Mouse (Mus musculus): Measurements from ENCODE around the gene Ywhae. TPM values are rescaled to one million over a fixed set of nuclear protein-coding genes. Genes with fewer than 3 reads are reported as not detected.

Gene Ywhae
- total RNA-seq, 2 experiments from 2014 or later, result 639 to 647 TPM

DNA sequence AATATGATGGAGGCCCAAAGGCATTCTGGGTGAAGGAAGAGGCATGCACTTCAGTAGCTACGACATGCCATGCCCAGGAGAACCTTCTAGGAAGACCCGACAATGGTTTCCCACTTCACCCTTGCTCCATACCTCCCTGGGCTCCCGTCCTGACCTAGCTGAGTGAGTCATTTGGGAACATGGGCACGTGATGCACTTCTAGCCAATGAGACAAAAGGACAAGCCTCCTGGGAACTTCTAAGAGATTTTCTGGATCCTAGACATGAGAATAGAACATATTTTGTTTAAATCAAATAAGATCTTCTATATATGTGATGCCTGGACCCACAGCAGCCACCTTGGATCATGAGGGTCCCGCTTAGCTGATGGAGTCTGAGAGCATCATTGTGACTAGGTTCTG is 59.9 kb downstream of the Ywhae start:
- DNase-seq (ENCODE audit: low spot score in 2 of 2), result no peak

DNA sequence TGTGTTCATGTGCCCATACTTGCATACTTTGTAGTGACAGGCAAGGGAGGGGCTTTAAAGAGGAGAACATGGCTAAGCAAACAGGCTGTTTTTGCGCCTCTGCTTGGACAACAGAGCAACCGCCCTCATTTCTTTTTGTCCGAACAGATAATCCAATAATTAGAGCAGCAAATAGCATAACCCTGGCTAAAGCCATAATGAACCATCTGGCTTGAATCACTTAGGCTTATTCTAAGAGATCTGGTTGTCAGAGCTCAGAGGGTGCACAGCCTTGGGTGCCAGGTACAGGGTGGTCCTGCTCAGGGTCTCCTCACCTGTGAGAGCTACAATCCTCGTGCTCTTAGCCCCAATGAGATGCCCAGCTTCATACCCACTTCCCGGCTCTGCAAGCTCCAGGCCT is 60.7 kb downstream of the Ywhae start:
- DNase-seq (ENCODE audit: low spot score in 2 of 2), result no peak

DNA sequence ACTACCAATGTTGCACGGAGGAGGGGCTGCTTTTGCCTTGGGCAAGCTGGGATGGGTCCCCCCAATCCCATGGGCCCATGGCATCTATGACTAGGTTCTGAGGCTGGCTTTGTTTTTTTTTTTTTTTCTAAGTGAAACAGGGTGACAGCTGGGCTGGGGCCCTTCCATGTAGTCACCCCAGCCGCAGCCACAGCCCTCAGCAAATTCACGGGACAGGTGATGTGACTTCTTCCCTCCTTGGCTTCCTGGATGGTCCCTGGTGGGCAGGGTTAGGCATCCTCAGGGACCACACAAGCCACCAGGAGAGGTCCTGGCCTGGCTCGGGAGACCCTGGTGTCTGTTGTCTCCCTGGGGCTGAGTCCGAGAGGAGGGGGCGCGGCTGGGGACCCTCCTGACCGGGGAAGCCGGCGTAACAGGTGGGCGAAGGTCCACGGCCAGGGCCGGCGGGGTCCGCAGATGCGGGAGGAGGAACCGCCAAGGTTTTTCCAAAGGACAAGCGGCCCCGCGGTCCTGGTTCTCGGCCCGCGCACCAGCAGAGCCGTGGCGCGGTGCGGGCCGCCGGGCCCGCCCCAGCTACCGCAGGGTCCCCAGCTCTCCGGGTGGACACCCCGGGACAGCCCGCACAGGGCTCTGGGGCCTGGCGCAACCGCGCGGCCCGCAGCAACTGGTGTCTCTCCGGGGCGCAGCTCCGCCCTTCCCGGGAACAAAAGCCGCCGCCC is 62.1 kb downstream of the Ywhae start:
- DNase-seq (ENCODE audit: low spot score in 2 of 2), result no peak

DNA sequence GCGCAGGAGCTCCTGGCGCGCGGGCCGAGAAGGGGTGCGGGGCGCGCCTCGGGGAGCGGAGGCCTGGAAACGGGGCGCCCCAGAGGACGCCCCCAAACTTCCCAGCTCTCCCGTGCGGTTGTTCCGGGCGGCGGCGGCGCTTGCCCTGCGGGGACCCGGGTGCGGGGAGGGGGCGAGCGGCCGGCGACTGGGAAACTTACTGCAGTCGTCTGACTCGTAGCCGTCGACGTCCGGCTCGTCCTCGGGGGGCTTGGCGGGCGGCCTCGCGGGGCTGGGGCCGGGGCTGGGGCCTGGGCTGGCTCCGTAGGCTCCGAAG is 62.6 kb downstream of the Ywhae start:
- peak; percentile 50 to 54 for DNase-seq (ENCODE audit: low spot score in 2 of 2)

DNA sequence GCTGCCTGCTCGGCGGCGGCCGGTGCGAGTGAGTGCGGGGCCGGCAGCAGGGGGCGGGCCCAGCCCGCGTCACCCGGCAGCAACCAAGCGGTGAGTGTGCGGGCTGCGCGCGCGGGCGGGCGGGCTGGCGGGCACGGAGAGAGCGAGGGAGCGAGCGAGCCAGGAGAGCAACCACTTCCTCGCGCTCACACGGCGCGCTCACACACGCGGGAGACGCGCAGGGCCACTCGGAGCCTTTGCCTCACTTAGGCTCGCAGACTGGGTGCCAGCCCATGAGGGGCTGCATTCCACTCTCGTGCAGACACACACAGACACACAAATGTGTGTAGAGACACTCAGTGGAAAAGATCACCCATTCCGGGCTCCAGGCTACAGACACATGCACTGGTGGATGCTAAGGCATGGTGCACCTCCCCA is 63.4 kb downstream of the Ywhae start, which contains the start of gene Doc2b:
TSS of gene Doc2b (minus strand) at position 21 of the 417 bp plus-strand sequence.
- DNase-seq (ENCODE audit: low spot score in 2 of 2), result peak; percentile 57 to 59

- DNase-seq (ENCODE audit: low spot score in 2 of 2), result no peak
These were observed 64.0 kb downstream of the Ywhae start for GRCm38 (mm10) chr11:75796536-75797246.

DNA sequence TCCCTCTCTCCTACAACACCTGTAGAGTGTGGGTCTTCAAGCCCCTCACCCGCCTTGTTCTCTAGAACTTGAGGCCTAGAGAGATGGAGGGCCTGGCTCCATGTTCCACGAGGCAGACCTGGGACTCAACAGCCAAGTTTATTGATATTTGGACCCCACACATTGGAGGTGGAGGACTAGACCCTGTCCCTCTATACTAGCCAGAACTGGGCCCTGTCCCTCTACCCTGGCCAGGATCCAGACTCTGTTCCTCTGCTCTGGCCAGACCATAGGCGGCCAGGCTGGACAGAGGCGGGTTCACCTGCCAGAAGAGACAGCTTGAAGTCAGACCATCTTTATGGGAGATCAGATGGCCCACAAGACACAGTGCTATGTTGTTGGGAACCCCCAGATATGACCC is 68.7 kb downstream of the Ywhae start:
- DNase-seq (ENCODE audit: low spot score in 2 of 2), result no peak

GRCm38 (mm10) chr11:75801771-75802550 is 69.3 kb downstream of the Ywhae start:
- no peak for DNase-seq (ENCODE audit: low spot score in 2 of 2)

DNA sequence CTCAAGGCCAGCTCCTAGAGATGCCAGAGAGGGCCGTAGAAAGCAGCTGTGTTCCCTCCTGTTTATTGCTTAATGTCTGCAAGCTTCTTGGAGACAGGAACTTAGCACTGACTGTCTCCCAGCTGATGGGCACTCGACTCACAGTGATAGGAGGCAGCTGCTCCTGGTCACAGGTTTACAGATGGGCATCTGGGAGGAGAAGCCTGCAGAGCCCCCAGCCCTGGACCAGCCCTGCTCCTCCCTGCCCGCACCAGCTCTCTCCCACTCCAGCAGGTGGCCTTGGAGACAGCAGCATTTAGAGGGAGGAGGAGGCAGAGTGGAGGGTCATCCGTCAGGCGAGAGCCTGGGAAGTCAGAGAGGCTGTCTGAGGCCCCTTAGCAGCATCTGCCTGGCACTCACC is 74.8 kb downstream of the Ywhae start:
- DNase-seq (ENCODE audit: low spot score in 2 of 2), result peak in 1 of 2 experiments; percentile 25

- DNase-seq (ENCODE audit: low spot score in 2 of 2), result no peak
These were observed 77.9 kb downstream of the Ywhae start for GRCm38 (mm10) chr11:75810526-75810925.

DNA sequence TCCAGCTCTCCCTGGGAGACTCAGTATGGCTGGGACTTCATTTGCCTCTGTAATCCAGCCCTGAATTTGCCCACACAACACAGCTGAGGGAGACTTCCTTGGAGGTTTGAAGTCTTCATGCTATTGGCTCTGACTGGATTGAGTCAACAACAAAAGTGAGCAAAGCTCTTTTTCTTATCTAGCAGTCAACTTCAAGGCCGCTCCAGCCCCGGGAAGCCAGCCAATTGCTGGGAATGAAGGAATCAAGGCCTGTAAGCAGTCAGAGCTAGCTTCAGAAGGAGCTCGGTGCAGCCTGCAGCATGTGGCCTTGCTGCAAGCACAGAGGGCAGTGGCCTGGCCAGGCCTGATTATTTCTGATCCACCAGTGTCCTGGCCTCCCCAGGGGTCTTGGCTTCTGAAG is 79.2 kb downstream of the Ywhae start:
- DNase-seq (ENCODE audit: low spot score in 2 of 2), result peak; percentile 81 to 92

GRCm38 (mm10) chr11:75813085-75813484 is 80.4 kb downstream of the Ywhae start:
- DNase-seq (ENCODE audit: low spot score in 2 of 2), result peak in 1 of 2 experiments; percentile 31

Other genes with a start within 250 kb of the Ywhae start
- 100 to 1,000 TPM; 118 to 147 TPM for gene Prpf8, start 246.1 kb upstream of the Ywhae start, total RNA-seq (2021)
- gene Rilp, start 222.8 kb upstream of the Ywhae start, total RNA-seq (2021), result 10 to 100 TPM; 11.5 to 20.8 TPM
- 1 to 10 TPM; 7.5 TPM for gene Scarf1, start 219.3 kb upstream of the Ywhae start, total RNA-seq (2021)
- gene Slc43a2, start 201.2 kb upstream of the Ywhae start, total RNA-seq (2021), result 10 to 100 TPM; 22.8 to 29.1 TPM
- gene Pitpna, start 144.8 kb upstream of the Ywhae start, total RNA-seq (2021), result 100 to 1,000 TPM; 152 to 175 TPM
- 10 to 100 TPM; 24.9 to 36.9 TPM for gene Inpp5k, start 101.9 kb upstream of the Ywhae start, total RNA-seq (2021)
- gene Myo1c, start 82.4 kb upstream of the Ywhae start, total RNA-seq (2021), result 100 to 1,000 TPM; 144 to 160 TPM
- gene Crk, start 53.6 kb upstream of the Ywhae start, total RNA-seq (2021), result 100 to 1,000 TPM; 115 to 132 TPM
- 10 to 100 TPM; 11.7 to 12.1 TPM for gene Doc2b, start 63.2 kb downstream of the Ywhae start, total RNA-seq (2021)
- gene Rph3al, start 205.6 kb downstream of the Ywhae start, total RNA-seq (2021), result 10 to 100 TPM; 15.0 to 17.0 TPM

Data from adrenal gland, adult 18-20 months (tissue).